Mouse (Mus musculus): ENCODE results near the gene Tmem229b.
"Not testable (repeated sequence)": the region's sequence is repeated elsewhere in the genome, so short reads cannot be mapped to it uniquely, and the experiment has no call there.

Tmem229b gene

GRCm38 (mm10) chr12:78947661-78948060, 59.8 kb downstream of the Tmem229b start:
- DNase-seq (ENCODE audit: low read depth): no peak

DNA sequence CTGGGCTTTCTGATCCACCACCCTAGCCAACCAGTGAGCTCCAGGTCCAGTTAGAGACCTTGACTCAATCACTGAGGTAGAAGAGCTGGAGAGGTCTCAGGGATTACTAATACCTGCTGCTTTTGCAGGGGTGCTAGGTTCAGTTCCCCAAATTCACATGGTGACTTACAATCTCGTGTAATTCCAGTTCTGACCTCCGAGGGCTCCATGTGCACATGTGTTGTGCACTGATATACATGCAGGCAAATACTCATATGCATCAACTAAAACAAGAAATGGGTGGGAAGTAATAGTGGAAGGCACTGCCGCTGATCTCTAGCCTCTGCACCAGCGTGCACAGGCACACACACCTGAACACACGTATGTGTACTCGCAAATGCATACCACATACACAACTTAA, 60.3 kb downstream of the Tmem229b start:
- DNase-seq (ENCODE audit: low read depth): no peak

DNA sequence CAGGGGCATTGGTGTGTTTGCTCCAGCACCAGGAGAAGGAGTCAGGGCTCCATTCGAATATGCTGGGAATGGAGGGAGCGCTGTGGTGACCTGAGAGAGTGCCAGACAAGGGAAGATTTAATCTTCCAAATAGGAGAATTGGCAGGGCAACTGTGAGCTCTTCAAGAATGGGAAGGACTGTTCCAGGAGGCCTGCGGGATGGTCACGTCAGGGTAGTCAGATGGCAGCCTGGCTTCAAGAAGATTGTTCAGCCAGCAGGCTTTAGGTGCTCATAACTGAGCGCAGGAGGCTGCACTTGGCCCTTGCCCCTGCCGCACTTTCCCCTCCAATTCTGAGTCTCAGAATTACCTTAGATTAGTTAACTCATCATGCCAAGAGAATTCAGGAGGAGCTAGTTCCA, 64.5 kb downstream of the Tmem229b start:
- DNase-seq (ENCODE audit: low read depth): no peak

DNA sequence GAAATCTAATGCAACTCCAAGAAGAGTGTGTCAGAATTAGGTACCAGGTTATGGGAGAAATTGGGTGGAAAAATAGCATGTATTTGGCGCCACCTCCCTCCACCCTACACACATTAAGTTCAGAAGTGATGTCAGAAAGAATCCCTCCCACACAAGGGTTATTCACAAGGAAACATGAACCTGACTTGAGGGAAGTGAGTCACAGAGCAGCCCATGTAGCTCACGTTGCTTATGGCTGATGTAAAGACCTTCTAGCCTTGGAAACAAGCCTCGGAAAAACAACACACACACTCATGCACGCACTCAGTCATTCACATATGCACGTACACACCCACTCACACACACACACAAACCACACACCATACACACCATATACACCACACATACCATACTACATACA, 67.3 kb downstream of the Tmem229b start:
- no peak for DNase-seq (ENCODE audit: low read depth)

- no peak for DNase-seq (ENCODE audit: low read depth)
These were observed 67.9 kb downstream of the Tmem229b start for GRCm38 (mm10) chr12:78939393-78940037.

GRCm38 (mm10) chr12:78936494-78936893, 70.9 kb downstream of the Tmem229b start:
- DNase-seq (ENCODE audit: low read depth): no peak

DNA sequence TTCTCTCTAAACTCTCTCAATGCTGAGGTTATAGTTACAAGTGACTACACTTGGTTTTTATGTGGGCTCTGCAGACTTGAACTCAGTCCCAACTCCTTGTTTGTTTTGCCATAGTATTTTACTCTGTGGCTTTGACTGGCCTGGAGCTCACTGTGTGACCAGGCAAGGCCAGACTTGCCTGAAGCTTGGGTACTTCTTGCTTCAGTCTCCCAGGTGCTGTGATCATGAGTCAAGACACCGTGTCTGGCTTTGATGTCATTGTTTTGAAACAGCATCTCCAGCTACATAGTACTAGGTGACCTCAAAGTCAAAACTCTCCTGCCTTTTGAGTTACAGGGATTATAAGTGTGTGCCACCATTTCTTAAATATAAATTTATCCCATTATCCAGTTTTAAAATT, 77.5 kb downstream of the Tmem229b start:
- DNase-seq (ENCODE audit: low read depth): no peak

DNA sequence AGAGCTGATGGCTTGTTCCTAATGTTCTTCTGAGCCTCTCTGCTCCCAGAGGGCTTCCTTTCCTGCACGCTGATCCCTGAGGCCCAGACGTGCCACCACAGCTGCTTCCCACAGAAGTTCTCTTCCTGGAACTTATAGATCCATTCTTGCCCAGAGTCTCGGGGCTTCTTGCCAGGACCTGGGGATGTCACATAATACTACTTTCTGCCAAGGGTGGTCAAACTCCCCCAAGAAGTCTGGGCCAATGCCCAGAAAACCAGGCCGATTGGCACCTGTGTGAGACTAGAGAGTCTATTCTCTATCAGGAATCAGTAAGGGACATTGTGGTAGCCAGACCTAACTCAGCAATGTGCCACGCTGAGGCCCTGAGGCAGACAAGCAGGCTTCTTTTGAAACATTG, 80.1 kb downstream of the Tmem229b start:
- no peak for DNase-seq (ENCODE audit: low read depth)

- DNase-seq (ENCODE audit: low read depth): no peak
These were observed 83.8 kb downstream of the Tmem229b start for GRCm38 (mm10) chr12:78923539-78924189.

DNA sequence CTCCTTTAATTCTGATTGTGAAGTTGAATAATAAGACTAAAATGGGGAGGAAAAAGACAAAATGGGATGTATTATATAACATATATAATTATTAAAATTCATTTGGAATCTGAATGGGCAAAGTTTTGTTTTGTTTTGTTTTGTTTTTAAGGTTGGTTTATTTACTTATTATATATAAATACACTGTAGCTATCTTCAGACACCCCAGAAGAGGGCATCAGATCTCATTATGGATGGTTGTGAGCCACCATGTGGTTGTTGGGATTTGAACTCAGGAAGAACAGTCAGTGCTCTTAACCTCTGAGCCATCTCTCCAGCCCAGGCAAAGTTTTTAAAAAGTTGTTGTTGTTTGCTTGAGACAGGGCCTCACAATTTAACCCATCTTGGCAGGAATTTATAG, 84.5 kb downstream of the Tmem229b start:
- DNase-seq (ENCODE audit: low read depth): not testable (repeated sequence)

DNA sequence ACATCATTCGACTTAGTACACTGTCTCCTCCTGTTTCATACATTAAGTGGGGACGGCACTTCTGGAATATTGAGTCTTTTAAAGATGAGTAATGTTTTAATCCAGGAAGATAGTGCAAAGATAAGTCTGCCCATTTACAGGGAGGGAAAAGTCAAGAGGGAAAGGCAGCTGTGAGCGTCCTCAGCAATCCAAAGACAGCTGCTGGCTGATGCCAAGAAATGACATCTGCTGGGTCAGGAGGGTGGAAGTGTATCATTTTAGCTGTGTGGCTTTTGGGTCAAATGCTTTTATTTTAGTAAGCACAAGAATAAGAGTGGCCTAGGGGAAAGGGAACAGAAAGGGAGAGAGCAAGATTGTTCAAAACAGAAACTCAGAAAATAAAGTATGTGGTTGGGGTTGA, 85.4 kb downstream of the Tmem229b start:
- no peak for DNase-seq (ENCODE audit: low read depth)

GRCm38 (mm10) chr12:78921421-78921820, 86.0 kb downstream of the Tmem229b start:
- no peak for DNase-seq (ENCODE audit: low read depth)

DNA sequence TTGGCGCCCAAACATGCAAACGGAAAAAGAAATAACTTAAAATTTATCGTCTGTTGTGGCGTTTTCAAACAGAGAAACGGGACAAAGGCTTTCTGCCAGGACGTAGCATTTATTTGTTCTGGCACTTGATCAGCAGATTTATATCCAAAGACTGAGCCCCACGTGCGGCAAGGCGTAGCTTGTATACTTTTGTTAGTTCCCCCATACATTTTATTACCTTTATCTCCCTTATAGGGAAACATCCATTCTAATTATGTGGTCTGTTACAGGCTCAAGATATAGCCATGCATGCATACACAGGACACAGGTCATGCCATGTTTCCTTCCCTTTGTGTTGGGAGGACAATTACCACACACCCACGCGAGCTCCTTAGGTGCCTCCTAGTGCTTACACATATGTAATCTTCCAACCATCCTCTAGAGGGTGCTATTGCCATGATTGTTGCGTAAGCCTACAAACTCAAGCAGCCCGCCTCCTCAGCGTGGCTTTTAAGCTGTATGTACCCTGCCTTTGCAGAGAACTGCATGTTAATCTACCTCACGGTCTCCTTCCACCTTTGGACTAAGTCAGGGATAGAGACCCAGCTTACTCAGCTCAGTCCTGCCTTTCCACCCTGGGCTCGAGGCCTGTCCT, 88.2 kb downstream of the Tmem229b start:
- DNase-seq (ENCODE audit: low read depth): no peak

DNA sequence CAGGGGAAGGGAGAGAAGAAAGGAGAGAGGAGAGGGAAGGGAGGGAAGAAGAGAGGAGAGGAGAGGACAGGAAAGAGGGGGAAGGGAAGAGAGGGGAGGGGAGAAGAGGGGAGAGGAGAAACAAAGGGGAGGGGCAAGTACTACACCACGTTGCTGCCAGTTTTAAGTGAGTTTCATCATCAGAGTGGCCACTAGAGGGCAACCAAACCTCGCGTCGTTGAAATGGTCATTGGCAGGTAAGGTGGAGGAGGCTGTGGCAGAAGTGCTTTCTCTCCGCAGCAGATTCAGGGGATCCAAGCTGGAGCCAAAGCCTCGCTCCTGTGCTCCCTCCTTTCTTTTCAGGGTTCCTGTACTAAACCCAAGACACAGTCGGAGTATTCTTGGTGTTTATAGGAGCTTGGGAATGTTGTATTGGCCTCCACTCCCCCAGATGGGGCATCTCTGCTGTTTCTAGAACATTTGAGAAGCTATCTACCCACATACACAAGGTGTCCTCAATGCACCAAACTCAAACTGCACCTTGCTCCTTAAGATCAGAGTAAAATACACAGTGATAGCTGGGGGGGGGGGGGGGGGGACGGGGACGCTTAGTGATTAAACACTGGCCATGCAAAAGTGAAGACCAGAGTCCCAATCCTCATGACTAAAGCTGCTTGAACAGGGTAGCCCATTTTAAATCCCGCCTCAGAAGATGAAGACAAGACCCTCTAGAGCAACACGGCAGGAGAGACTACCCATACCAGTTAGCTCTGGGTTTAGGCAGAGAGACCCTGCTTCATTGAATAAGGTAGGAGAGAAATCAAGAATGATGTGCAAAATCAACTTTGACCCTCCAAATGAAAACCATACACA, 89.0 kb downstream of the Tmem229b start:
- peak; percentile 89 for DNase-seq (ENCODE audit: low read depth)

DNA sequence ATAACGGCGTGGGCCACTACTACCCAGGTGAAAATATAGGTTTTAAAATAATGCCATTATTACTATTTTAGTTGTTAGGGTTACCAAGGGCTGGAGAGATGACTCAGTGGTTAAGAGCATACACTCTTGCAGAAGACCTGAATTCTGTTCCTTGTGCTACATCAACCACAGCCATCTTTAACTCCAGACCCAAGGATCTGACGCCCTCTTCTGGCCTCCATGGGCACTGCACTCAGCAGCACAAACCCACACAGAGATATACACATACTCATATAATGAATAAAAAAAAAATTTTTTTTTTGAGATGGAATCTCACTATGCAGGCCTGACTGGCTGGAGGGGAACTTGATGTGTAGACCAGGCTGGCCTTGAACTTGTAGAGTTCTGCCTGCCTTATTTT, 91.1 kb downstream of the Tmem229b start:
- DNase-seq (ENCODE audit: low read depth): no peak

GRCm38 (mm10) chr12:78915561-78915960, 91.9 kb downstream of the Tmem229b start:
- DNase-seq (ENCODE audit: low read depth): no peak

DNA sequence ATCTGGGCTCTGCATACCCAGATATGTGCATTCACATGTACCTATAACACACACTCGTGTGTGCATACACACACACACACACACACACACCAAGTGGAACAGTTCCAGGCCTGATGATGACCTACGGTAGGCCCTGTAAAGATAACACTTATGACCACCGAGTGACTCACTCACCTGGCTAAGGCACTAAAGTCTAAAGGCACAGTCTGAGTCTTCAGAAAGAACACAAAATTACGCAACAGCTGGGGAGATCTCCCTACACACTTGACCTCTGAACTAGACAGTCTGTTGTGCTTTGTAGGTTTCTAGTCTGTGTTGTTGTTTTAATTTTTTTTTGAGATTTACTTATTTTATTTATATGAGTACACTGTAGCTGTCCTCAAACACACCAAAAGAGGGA, 93.0 kb downstream of the Tmem229b start:
- DNase-seq (ENCODE audit: low read depth): no peak
